Mouse (Mus musculus): Measurements from ENCODE around the gene 2410004P03Rik. TPM values are rescaled to one million over a fixed set of nuclear protein-coding genes. Genes with fewer than 3 reads are reported as not detected.

The 2410004P03Rik gene
- polyA plus RNA-seq, 1 experiment from 2014 or later: 0.29 TPM

DNA sequence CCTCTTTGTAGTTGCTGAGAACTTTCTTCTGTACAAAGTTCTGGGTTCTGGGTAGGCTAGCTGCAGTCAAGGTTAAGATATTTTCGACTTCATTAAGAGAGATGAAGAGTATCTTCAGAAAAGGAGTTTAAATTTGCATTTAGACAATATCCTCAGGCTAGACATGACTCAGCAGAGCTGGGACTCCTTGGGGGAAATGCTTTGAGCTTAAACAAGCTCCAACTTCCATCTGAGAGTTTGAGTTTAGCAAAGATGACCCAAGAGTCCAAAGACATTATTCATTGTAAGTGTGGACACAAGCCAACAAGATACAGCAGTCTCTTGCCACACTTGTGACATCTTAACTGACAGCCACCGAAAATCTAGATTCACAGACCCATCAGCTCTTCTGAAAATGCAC lies 27.9 kb upstream of the 2410004P03Rik start:
- no peaks in the 10 kb centered on the region for H3K36me3 ChIP-seq (ENCODE audit: control insufficient read depth, insufficient read depth, low read length)
- no peak for TF ChIP-seq EP300 (optimal IDR thresholded peaks at IDR 0.05)
- no peak for TF ChIP-seq CTCF (IDR thresholded peaks at IDR 0.05; ENCODE audit: low read depth)
- H3K27ac ChIP-seq (replicated peaks): no peak overlapping the region
- no peak overlapping the region for H3K9ac ChIP-seq (ENCODE audit: low read length)
- H3K9me3 ChIP-seq (ENCODE audit: control insufficient read depth, low read length): no peaks in the 10 kb centered on the region
- no peak overlapping the region for H3K4me2 ChIP-seq (replicated peaks; ENCODE audit: low read depth)
- no peaks in the 10 kb centered on the region for H3K27me3 ChIP-seq (ENCODE audit: control insufficient read depth, insufficient read depth, low read length)
- DNase-seq (ENCODE audit: low spot score) (no peak), ATAC-seq (ENCODE audit: low FRiP score, low TSS enrichment) (no peak)
- no peaks in the 10 kb centered on the region for H3K4me1 ChIP-seq (replicated peaks; ENCODE audit: control insufficient read depth, insufficient read depth)
- H3K4me3 ChIP-seq (ENCODE audit: low read depth, low read length): no peak overlapping the region
- WGBS: 66% methylated on average over 2 of the region's 2 CpGs

- ATAC-seq (ENCODE audit: low FRiP score, low TSS enrichment) (no peak), DNase-seq (ENCODE audit: low spot score) (no peak)
- WGBS: 55% methylated on average over 6 of the region's 6 CpGs
- Histone ChIP-seq H3K4me2 (replicated peaks; ENCODE audit: low read depth) (no peak overlapping the region), H3K9me3 (ENCODE audit: control insufficient read depth, low read length) (no peaks in the 10 kb centered on the region), H3K27ac (replicated peaks) (no peak overlapping the region), H3K4me3 (ENCODE audit: low read depth, low read length) (no peak overlapping the region), H3K36me3 (ENCODE audit: control insufficient read depth, insufficient read depth, low read length) (no peaks in the 10 kb centered on the region), H3K9ac (ENCODE audit: low read length) (no peak overlapping the region), H3K27me3 (ENCODE audit: control insufficient read depth, insufficient read depth, low read length) (no peaks in the 10 kb centered on the region), H3K4me1 (replicated peaks; ENCODE audit: control insufficient read depth, insufficient read depth) (no peaks in the 10 kb centered on the region)
- TF ChIP-seq CTCF (IDR thresholded peaks at IDR 0.05; ENCODE audit: low read depth): no peak
- TF ChIP-seq EP300 (optimal IDR thresholded peaks at IDR 0.05): no peak
Measured at GRCm38 (mm10) chr12:17038246-17038645, 26.7 kb upstream of the 2410004P03Rik start.

DNA sequence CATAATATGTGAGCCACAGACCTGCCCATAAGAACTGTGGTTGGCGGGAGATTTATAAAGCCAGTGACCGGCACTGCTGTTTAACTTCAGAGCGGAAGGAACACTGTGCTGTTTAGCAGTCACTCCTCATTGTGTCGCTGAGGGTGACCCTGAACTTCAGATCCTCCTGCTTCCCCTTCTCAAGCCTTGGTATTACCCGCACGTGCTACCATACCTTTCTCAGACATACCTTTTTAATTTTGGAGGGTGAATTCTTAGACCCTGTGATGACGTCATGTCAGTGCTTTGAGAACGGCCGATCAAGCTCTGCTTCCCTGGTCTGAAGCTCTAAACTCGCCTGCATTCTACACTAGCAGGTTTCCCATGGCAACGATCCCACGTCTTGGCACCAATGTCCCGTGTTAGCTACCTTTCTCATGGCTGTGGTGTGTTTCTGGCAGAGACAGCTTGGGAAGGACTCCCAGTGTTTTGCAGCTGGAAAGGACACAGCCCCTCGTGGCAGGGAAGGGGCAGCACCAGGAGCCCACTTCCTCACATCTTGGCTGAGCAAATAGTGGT lies 25.6 kb upstream of the 2410004P03Rik start:
- 53% methylated on average over 14 of the region's 14 CpGs for WGBS
- no peaks in the 10 kb centered on the region for H3K9me3 ChIP-seq (ENCODE audit: control insufficient read depth, low read length)
- H3K4me1 ChIP-seq (replicated peaks; ENCODE audit: control insufficient read depth, insufficient read depth): no peaks in the 10 kb centered on the region
- H3K4me2 ChIP-seq (replicated peaks; ENCODE audit: low read depth): no peak overlapping the region
- DNase-seq (ENCODE audit: low spot score) (no peak), ATAC-seq (ENCODE audit: low FRiP score, low TSS enrichment) (no peak)
- TF ChIP-seq CTCF (IDR thresholded peaks at IDR 0.05; ENCODE audit: low read depth): no peak
- no peak for TF ChIP-seq EP300 (optimal IDR thresholded peaks at IDR 0.05)
- H3K36me3 ChIP-seq (ENCODE audit: control insufficient read depth, insufficient read depth, low read length): no peaks in the 10 kb centered on the region
- no peak overlapping the region for H3K9ac ChIP-seq (ENCODE audit: low read length)
- H3K4me3 ChIP-seq (ENCODE audit: low read depth, low read length): no peak overlapping the region
- no peak overlapping the region for H3K27ac ChIP-seq (replicated peaks)
- H3K27me3 ChIP-seq (ENCODE audit: control insufficient read depth, insufficient read depth, low read length): no peaks in the 10 kb centered on the region

DNA sequence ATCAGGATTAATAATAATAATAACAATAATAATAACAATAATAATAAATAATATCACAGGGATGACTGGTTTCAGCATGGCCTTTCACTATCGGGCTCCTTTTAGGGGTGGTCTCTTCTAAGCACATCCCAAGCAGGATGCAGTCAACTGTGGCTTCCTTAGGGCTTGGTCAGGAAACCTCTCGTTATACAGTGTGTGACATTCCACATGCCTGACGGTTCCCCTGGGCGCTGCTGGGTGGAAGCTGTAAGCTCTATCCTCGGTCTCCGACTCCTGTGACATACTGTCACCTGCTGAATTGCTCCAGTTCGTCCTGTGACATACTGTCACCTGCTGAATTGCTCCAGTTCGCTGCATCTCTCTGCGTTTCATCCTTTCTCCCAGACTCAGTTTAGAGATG lies 25.0 kb upstream of the 2410004P03Rik start:
- no peak for DNase-seq (ENCODE audit: low spot score)
- TF ChIP-seq EP300 (optimal IDR thresholded peaks at IDR 0.05): no peak
- no peak for TF ChIP-seq CTCF (IDR thresholded peaks at IDR 0.05; ENCODE audit: low read depth)
- no peak overlapping the region for H3K4me2 ChIP-seq (replicated peaks; ENCODE audit: low read depth)
- H3K36me3 ChIP-seq (ENCODE audit: control insufficient read depth, insufficient read depth, low read length): no peaks in the 10 kb centered on the region
- ATAC-seq (ENCODE audit: low FRiP score, low TSS enrichment): no peak
- no peaks in the 10 kb centered on the region for H3K4me1 ChIP-seq (replicated peaks; ENCODE audit: control insufficient read depth, insufficient read depth)
- no peak overlapping the region for H3K27ac ChIP-seq (replicated peaks)
- no peak overlapping the region for H3K9ac ChIP-seq (ENCODE audit: low read length)
- H3K4me3 ChIP-seq (ENCODE audit: low read depth, low read length): no peak overlapping the region
- no peaks in the 10 kb centered on the region for H3K27me3 ChIP-seq (ENCODE audit: control insufficient read depth, insufficient read depth, low read length)
- no peaks in the 10 kb centered on the region for H3K9me3 ChIP-seq (ENCODE audit: control insufficient read depth, low read length)
- 72% methylated on average over 9 of the region's 9 CpGs for WGBS

DNA sequence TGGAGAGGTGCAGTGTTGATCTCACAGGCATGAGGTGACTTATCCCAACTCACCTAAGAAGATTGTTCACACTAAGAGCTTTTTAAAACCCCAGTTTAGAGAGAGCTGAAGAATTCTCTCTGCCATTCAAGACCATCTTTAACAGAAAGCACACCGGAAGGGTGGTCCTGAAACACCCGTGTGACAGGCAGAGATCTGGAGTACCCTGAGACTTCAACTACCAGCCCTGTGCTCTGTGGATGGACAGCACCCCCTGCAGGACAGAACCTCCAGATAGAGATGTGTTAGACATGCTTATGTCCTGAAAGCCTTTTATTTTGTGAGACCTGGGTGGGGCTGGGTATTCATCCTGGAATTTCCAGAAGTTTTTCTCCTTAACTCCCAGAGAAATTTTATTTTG lies 23.6 kb upstream of the 2410004P03Rik start:
- H3K4me1 ChIP-seq (replicated peaks; ENCODE audit: control insufficient read depth, insufficient read depth): no peaks in the 10 kb centered on the region
- DNase-seq (ENCODE audit: low spot score): peak; percentile 26
- no peak overlapping the region for H3K9ac ChIP-seq (ENCODE audit: low read length)
- H3K4me2 ChIP-seq (replicated peaks; ENCODE audit: low read depth): no peak overlapping the region
- no peaks in the 10 kb centered on the region for H3K9me3 ChIP-seq (ENCODE audit: control insufficient read depth, low read length)
- H3K36me3 ChIP-seq (ENCODE audit: control insufficient read depth, insufficient read depth, low read length): no peaks in the 10 kb centered on the region
- H3K27me3 ChIP-seq (ENCODE audit: control insufficient read depth, insufficient read depth, low read length): no peaks in the 10 kb centered on the region
- no peak for ATAC-seq (ENCODE audit: low FRiP score, low TSS enrichment)
- H3K4me3 ChIP-seq (ENCODE audit: low read depth, low read length): no peak overlapping the region
- TF ChIP-seq EP300 (optimal IDR thresholded peaks at IDR 0.05): no peak
- peak; percentile 59 for TF ChIP-seq CTCF (IDR thresholded peaks at IDR 0.05; ENCODE audit: low read depth)
- H3K27ac ChIP-seq (replicated peaks): no peak overlapping the region
- 74% methylated on average over 2 of the region's 2 CpGs for WGBS

GRCm38 (mm10) chr12:17034671-17035070 lies 23.1 kb upstream of the 2410004P03Rik start:
- ATAC-seq (ENCODE audit: low FRiP score, low TSS enrichment) (no peak), DNase-seq (ENCODE audit: low spot score) (no peak)
- Histone ChIP-seq H3K9ac (ENCODE audit: low read length) (no peak overlapping the region), H3K27ac (replicated peaks) (no peak overlapping the region), H3K27me3 (ENCODE audit: control insufficient read depth, insufficient read depth, low read length) (no peaks in the 10 kb centered on the region), H3K36me3 (ENCODE audit: control insufficient read depth, insufficient read depth, low read length) (no peaks in the 10 kb centered on the region), H3K4me1 (replicated peaks; ENCODE audit: control insufficient read depth, insufficient read depth) (no peaks in the 10 kb centered on the region), H3K9me3 (ENCODE audit: control insufficient read depth, low read length) (no peaks in the 10 kb centered on the region), H3K4me3 (ENCODE audit: low read depth, low read length) (no peak overlapping the region), H3K4me2 (replicated peaks; ENCODE audit: low read depth) (no peak overlapping the region)
- no peak for TF ChIP-seq CTCF (IDR thresholded peaks at IDR 0.05; ENCODE audit: low read depth)
- TF ChIP-seq EP300 (optimal IDR thresholded peaks at IDR 0.05): no peak
- 79% methylated on average over 5 of the region's 5 CpGs for WGBS
